In genomic region chr8:47971121-47971520, GRCm38 (mm10) we compare ENCODE assay signal across 21 mouse cellular contexts. TPM values are rescaled to one million over a fixed set of nuclear protein-coding genes. Genes with fewer than 3 reads are reported as not detected.
DNase-seq lines count a peak whose midpoint lies in the region; ATAC-seq and TF ChIP-seq lines count a peak whose summit lies in the region.
"Had no signal": no experiment of that assay in that cellular context is flagged by ENCODE, and none has a peak within 500 bp of the region (broad histone marks: within the 10 kb centered on the region; RNA-seq: fewer than 3 reads in every experiment).

No protein-coding gene starts in this region.

- TF ChIP-seq CTCF in liver, adult 2 months (IDR thresholded peaks at IDR 0.05; ENCODE audit: low read depth, low read length): no peak
- TF ChIP-seq CTCF in liver, postnatal 0 days (IDR thresholded peaks at IDR 0.05; ENCODE audit: low read depth): no peak

- peaks cover 4% of the 10 kb centered on the region; the same call in 1 of the 2 replicates for H3K9me3 ChIP-seq in heart, embryonic 12.5 days (replicated peaks)
- peaks cover 4% of the 10 kb centered on the region; the same call in 1 of the 2 replicates for H3K9me3 ChIP-seq in heart, embryonic 16.5 days (replicated peaks; ENCODE audit: control insufficient read depth, low read length)
- no peaks in the 10 kb centered on the region for H3K9me3 ChIP-seq in kidney, embryonic 14.5 days (ENCODE audit: control insufficient read depth, low read length)
- H3K9me3 ChIP-seq in liver, postnatal 0 days (ENCODE audit: low read length): no peaks in the 10 kb centered on the region
- H3K9me3 ChIP-seq: embryonic facial prominence, embryonic 12.5 days; forebrain, embryonic 15.5 days; hindbrain, embryonic 15.5 days had no signal

- WGBS in heart, embryonic 12.5 days: 75% methylated on average over 2 of the region's 2 CpGs
- 63% methylated on average over 2 of the region's 2 CpGs for WGBS in heart, embryonic 16.5 days
- 37% methylated on average over 2 of the region's 2 CpGs for WGBS in kidney, embryonic 14.5 days
- 51% methylated on average over 2 of the region's 2 CpGs for WGBS in liver, adult 2 months
- 59% methylated on average over 2 of the region's 2 CpGs for whole genome bisulfite sequencing in liver, postnatal 0 days (ENCODE audit: insufficient replicate concordance)

- ATAC-seq in heart, embryonic 12.5 days (ENCODE audit: insufficient number of reproducible peaks, low FRiP score): no peak
- no peak for ATAC-seq in heart, embryonic 16.5 days (replicated peaks; ENCODE audit: extremely low read depth, insufficient read depth, low FRiP score)
- no peak; the same call in 1 of the 2 replicates for ATAC-seq in kidney, embryonic 14.5 days (ENCODE audit: low FRiP score, low TSS enrichment)
- ATAC-seq in liver, postnatal 0 days: no peak
- ATAC-seq: activated CD4-positive, CD25-positive, alpha-beta regulatory T cell, adult 4 months; forebrain, embryonic 15.5 days; intestine, embryonic 16.5 days had no signal

- H3K27me3 ChIP-seq in heart, embryonic 12.5 days (replicated peaks): no peaks in the 10 kb centered on the region
- H3K27me3 ChIP-seq in heart, embryonic 16.5 days (ENCODE audit: control insufficient read depth, insufficient read depth, low read length): no peaks in the 10 kb centered on the region
- no peaks in the 10 kb centered on the region for H3K27me3 ChIP-seq in kidney, embryonic 14.5 days (ENCODE audit: control insufficient read depth, insufficient read depth, low read length)
- no peaks in the 10 kb centered on the region for H3K27me3 ChIP-seq in liver, adult 2 months (ENCODE audit: control insufficient read depth, insufficient read depth, low read length)
- H3K27me3 ChIP-seq in liver, postnatal 0 days (ENCODE audit: insufficient read depth, low read length): no peaks in the 10 kb centered on the region
- H3K27me3 ChIP-seq: CH12.LX; embryonic facial prominence, embryonic 12.5 days; forebrain, embryonic 15.5 days; hindbrain, embryonic 15.5 days; Patski had no signal

- H3K4me2 ChIP-seq in heart, embryonic 12.5 days: peak overlapping the region; percentile 35
- no peak overlapping the region for H3K4me2 ChIP-seq in heart, embryonic 16.5 days (ENCODE audit: low read depth, low read length)
- H3K4me2 ChIP-seq in kidney, embryonic 14.5 days (replicated peaks; ENCODE audit: low read depth, low read length): peak overlapping the region; percentile 13; the same call in 1 of the 2 replicates
- H3K4me2 ChIP-seq in liver, postnatal 0 days (ENCODE audit: low read depth, low read length): no peak overlapping the region
- H3K4me2 ChIP-seq: embryonic facial prominence, embryonic 12.5 days; forebrain, embryonic 15.5 days; hindbrain, embryonic 15.5 days had no signal

- H3K27ac ChIP-seq in heart, embryonic 12.5 days (ENCODE audit: poor library complexity, severe bottlenecking): peak overlapping the region; percentile 78
- H3K27ac ChIP-seq in heart, embryonic 16.5 days (ENCODE audit: low read length): peak overlapping the region; percentile 71
- H3K27ac ChIP-seq in kidney, embryonic 14.5 days (ENCODE audit: low read depth, low read length): peak overlapping the region; percentile 79; the same call in 1 of the 2 replicates
- H3K27ac ChIP-seq in liver, adult 2 months (replicated peaks; ENCODE audit: insufficient read depth, low read depth, low read length): no peak overlapping the region
- H3K27ac ChIP-seq in liver, postnatal 0 days (ENCODE audit: low read depth): no peak overlapping the region
- H3K27ac ChIP-seq: embryonic facial prominence, embryonic 12.5 days; forebrain, embryonic 15.5 days; hindbrain, embryonic 15.5 days had no signal

- H3K4me1 ChIP-seq in heart, embryonic 12.5 days (replicated peaks): peaks cover 52% of the 10 kb centered on the region
- peaks cover 30% of the 10 kb centered on the region for H3K4me1 ChIP-seq in heart, embryonic 16.5 days (ENCODE audit: control insufficient read depth, insufficient read depth, low read length)
- H3K4me1 ChIP-seq in kidney, embryonic 14.5 days (ENCODE audit: control insufficient read depth, insufficient read depth, low read length): peaks cover 29% of the 10 kb centered on the region
- peaks cover 4% of the 10 kb centered on the region for H3K4me1 ChIP-seq in liver, adult 2 months (ENCODE audit: control insufficient read depth, insufficient read depth, low read length)
- peaks cover 4% of the 10 kb centered on the region; the same call in 1 of the 2 replicates for H3K4me1 ChIP-seq in liver, postnatal 0 days (ENCODE audit: insufficient read depth)

- no peak for DNase-seq in heart, adult 8-10 months (ENCODE audit: low spot score)
- DNase-seq in heart, adult 18-20 months: no peak
- no peak for DNase-seq in kidney, adult 11 months
- DNase-seq in liver, adult 2 months (ENCODE audit: extremely low read depth, low read depth, low spot score): peak; percentile 16
- no peak for DNase-seq in liver, postnatal 0 days
- DNase-seq: adrenal gland, postnatal 14 days; cerebellum, adult 11-12 months; cerebellum, adult 9-10 months; cerebellum, postnatal 25 days; gastrocnemius, postnatal 36 days; heart, postnatal 36 days had no signal

- no peak for TF ChIP-seq POLR2A in liver, adult 2 months (IDR thresholded peaks at IDR 0.05; ENCODE audit: extremely low read depth, insufficient read depth, low read length)

- no peak for TF ChIP-seq EP300 in liver, postnatal 0 days (IDR thresholded peaks at IDR 0.05; ENCODE audit: low read depth)

- peaks cover 15% of the 10 kb centered on the region for H3K36me3 ChIP-seq in heart, embryonic 12.5 days
- H3K36me3 ChIP-seq in heart, embryonic 16.5 days (ENCODE audit: control insufficient read depth, insufficient read depth): no peaks in the 10 kb centered on the region
- H3K36me3 ChIP-seq in kidney, embryonic 14.5 days (ENCODE audit: control insufficient read depth, insufficient read depth, low read length): no peaks in the 10 kb centered on the region
- H3K36me3 ChIP-seq in liver, adult 2 months (ENCODE audit: control insufficient read depth, insufficient read depth, low read length): no peaks in the 10 kb centered on the region
- H3K36me3 ChIP-seq in liver, postnatal 0 days (replicated peaks; ENCODE audit: insufficient read depth, low read length): no peaks in the 10 kb centered on the region
- H3K36me3 ChIP-seq: embryonic facial prominence, embryonic 12.5 days; forebrain, embryonic 15.5 days; hindbrain, embryonic 15.5 days had no signal

- no peak overlapping the region for H3K4me3 ChIP-seq in heart, embryonic 12.5 days
- H3K4me3 ChIP-seq in heart, embryonic 16.5 days (ENCODE audit: low read length): no peak overlapping the region
- H3K4me3 ChIP-seq in kidney, embryonic 14.5 days (ENCODE audit: low read length): no peak overlapping the region
- H3K4me3 ChIP-seq in liver, adult 2 months (ENCODE audit: insufficient read depth, low read depth, low read length): no peak overlapping the region
- H3K4me3 ChIP-seq in liver, postnatal 0 days (ENCODE audit: low read depth, low read length): no peak overlapping the region
- H3K4me3 ChIP-seq: embryonic facial prominence, embryonic 12.5 days; forebrain, embryonic 15.5 days; hindbrain, embryonic 15.5 days had no signal

- H3K9ac ChIP-seq in heart, embryonic 12.5 days: no peak overlapping the region
- no peak overlapping the region for H3K9ac ChIP-seq in heart, embryonic 16.5 days (ENCODE audit: low read length)
- H3K9ac ChIP-seq in kidney, embryonic 14.5 days (ENCODE audit: low read depth, low read length): no peak overlapping the region
- H3K9ac ChIP-seq in liver, adult 2 months (ENCODE audit: low read depth, low read length): no peak overlapping the region
- H3K9ac ChIP-seq in liver, postnatal 0 days (replicated peaks): no peak overlapping the region
- H3K9ac ChIP-seq: embryonic facial prominence, embryonic 12.5 days; forebrain, embryonic 15.5 days; hindbrain, embryonic 15.5 days had no signal

- peaks cover 19% of the 10 kb centered on the region; the same call in 1 of the 2 replicates for H3K79me2 ChIP-seq in liver, adult 2 months (ENCODE audit: control insufficient read depth, insufficient read depth, low read length)

RNA-seq across cellular contexts. Expression of gene Wwc2, which starts 19.6 kb away (rescaled TPM):
- polyA plus RNA-seq in heart, embryonic 12.5 days (2016; fragmentation: Nextera tagmentation; extraction: Ambion mirVana): 22.1 and 23.9 TPM in 2 replicates
- total RNA-seq in heart, adult 8-10 months (2022): 10 to 100 TPM; 24.1 to 25.3 (median 24.6) TPM
- polyA plus RNA-seq in heart, embryonic 16.5 days (2015; fragmentation: Nextera tagmentation; extraction: Ambion mirVana): 10.1 and 12.1 TPM in 2 replicates
- 10 to 100 TPM; 24.6 to 24.7 TPM for total RNA-seq in heart, adult 18-20 months (2021)
- 14.5 and 18.5 TPM in 2 replicates for polyA plus RNA-seq in kidney, embryonic 14.5 days (2014; fragmentation: Nextera tagmentation; extraction: Ambion mirVana)
- 3.7 and 3.9 TPM in 2 replicates for total RNA-seq in liver, adult 2 months (2014; rRNA removed)
- 2.2 and 2.3 TPM in 2 replicates for polyA plus RNA-seq in liver, adult 2 months (2012; rRNA removed)
- polyA plus RNA-seq in liver, postnatal 0 days (2015; fragmentation: Nextera tagmentation; extraction: Ambion mirVana): 1.8 TPM in 2 replicates

Comparison
In these comparisons a context has a peak if more than half of its experiments do, and no peak if none do; other contexts are left out.
1. H3K4me2 ChIP-seq: peak in heart, embryonic 12.5 days (single experiment) and kidney, embryonic 14.5 days (single experiment); none in heart, embryonic 16.5 days (single experiment) and liver, postnatal 0 days (single experiment).
2. H3K27ac ChIP-seq: peak in heart, embryonic 12.5 days (single experiment), heart, embryonic 16.5 days (single experiment) and kidney, embryonic 14.5 days (single experiment); none in liver, adult 2 months (single experiment) and liver, postnatal 0 days (single experiment).